Mouse (Mus musculus): Measurements from ENCODE around the gene Vti1a.

DNA sequence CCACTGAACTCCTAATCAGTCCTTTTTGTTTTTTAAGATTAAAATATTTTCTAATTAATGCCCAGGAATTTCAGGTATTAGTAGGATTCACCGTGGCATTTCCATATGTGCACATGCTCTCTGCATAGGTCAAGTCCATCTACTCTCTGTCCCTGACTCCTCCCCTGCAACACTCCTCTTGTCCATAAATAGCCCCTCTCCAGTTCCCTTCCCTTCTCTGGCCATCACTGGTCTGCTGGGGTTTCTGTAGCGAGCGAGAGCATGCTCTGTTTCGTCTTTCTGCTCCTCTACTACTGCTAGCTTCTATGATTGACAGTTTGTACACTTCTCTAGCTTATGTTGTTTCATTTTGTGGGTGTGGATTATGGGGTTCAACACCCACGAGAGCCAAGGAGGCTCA, 15.7 kb downstream of the Vti1a start:
- TF ChIP-seq CTCF (IDR thresholded peaks at IDR 0.05) (no peak), EP300 (IDR thresholded peaks at IDR 0.05) (no peak)

All from lung, postnatal 0 days (tissue).